Mouse (Mus musculus): ENCODE measurements around the gene Pank3.

The Pank3 gene

DNA sequence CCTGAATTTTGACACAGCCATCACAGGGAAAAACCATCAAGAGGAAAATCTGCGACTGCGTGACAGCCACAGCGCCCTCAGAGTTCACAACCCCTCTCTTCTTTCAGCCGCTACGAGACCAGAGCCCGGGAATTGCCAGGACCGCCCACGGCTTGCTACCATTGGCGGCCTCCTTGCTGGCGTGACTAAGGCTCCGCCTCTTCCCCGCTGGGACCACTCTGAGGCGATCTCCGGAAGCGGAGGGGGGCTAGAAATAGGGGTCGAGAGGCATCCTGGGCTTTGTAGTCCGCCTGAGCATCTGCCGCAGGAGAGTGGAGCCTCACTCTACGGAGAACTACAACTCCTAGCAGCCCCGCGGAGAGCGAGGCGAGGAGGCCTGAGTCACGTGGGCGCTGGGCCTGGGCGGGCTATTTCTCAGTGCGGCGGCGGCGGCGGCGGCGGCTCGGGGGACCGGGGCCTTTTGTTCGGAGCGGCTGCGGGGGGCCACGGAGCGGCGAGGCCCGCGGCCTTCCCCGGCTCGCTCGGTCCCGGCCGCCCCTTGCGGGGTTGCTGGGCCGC is at the start of gene Pank3:
Pank3 (plus strand) TSS at position 297 of the 558 bp plus-strand sequence.
- in situ Hi-C loops (cut with MboI; ENCODE audit: low pct_unique_long_range_greater_than_20kb in 1 of 2, low sequenced_read_pairs in 2 of 2, unreplicated experiment in 1 of 2): no loop called here

GRCm38 (mm10) chr11:35723876-35724275 is 45.4 kb upstream of the Pank3 start:
- in situ Hi-C loops (cut with MboI; ENCODE audit: low pct_unique_long_range_greater_than_20kb in 1 of 2, low sequenced_read_pairs in 2 of 2, unreplicated experiment in 1 of 2): no loop called here

- in situ Hi-C loops (cut with MboI; ENCODE audit: low pct_unique_long_range_greater_than_20kb in 1 of 2, low sequenced_read_pairs in 2 of 2, unreplicated experiment in 1 of 2): no loop called here
Observed at GRCm38 (mm10) chr11:35726341-35726846, 42.9 kb upstream of the Pank3 start.

GRCm38 (mm10) chr11:35728200-35728599 is 41.1 kb upstream of the Pank3 start:
- in situ Hi-C loops (cut with MboI; ENCODE audit: low pct_unique_long_range_greater_than_20kb in 1 of 2, low sequenced_read_pairs in 2 of 2, unreplicated experiment in 1 of 2): no loop called here

DNA sequence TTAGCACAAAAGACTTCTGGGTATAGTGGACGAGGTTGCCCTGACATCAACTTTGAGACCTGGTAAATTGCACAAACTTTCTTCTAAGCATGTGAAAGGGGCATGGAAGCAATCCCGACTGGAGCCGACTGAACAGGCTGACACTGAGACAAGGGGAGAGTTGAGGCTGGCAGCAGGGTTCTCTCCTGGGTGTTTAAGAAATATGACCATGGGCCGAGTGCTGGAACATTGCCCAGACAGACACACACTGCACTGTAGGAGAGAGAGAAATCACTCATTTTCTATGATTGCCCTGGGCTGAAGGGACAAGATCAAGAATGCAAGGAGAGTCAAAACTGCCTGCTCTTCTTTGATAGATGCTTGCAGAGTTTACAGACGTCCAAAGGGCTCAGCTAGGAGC is 40.1 kb upstream of the Pank3 start:
- in situ Hi-C loops (cut with MboI; ENCODE audit: low pct_unique_long_range_greater_than_20kb in 1 of 2, low sequenced_read_pairs in 2 of 2, unreplicated experiment in 1 of 2): no loop called here

- in situ Hi-C loops (cut with MboI; ENCODE audit: low pct_unique_long_range_greater_than_20kb in 1 of 2, low sequenced_read_pairs in 2 of 2, unreplicated experiment in 1 of 2): no loop called here
Observed at GRCm38 (mm10) chr11:35732366-35732765, 36.9 kb upstream of the Pank3 start.

DNA sequence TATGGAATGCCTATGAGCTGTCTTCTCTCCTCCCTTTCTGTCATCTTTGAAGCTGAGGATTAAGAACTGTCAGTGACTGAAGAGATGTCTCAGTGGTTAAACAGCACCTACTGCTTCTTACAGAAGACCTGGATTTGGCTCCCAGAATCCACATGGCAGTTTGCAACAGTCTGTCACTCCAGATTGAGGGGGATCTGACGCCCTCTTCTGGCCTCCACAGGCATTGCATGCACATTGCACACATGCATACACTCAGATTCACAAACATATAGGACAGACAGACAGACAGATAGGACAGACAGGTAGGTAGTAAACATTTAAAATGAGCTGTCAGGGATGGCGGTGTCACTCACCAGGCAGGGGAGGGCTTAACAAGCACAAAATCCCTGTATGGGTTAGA is 32.5 kb upstream of the Pank3 start:
- in situ Hi-C loops (cut with MboI; ENCODE audit: low pct_unique_long_range_greater_than_20kb in 1 of 2, low sequenced_read_pairs in 2 of 2, unreplicated experiment in 1 of 2): no loop called here

DNA sequence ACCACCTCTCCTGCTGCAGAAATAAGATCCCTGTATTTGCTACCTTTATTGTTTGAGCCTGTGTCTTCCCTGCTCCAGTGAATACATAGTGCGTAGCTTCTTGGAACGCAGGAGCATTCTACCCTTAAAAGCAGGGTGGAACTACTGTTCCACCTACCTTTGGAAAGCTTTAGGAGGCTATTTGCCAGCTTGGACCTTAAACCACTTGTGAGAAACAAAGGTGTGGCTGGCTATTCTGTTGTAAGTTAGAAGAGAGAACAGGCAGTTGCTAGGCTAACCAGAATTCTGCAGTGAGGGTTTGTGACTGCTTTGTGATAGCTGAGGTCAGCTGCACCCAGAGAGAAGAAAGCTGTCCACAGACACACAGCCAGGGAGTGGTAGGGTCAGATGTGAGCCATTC is 32.0 kb upstream of the Pank3 start:
- in situ Hi-C loops (cut with MboI; ENCODE audit: low pct_unique_long_range_greater_than_20kb in 1 of 2, low sequenced_read_pairs in 2 of 2, unreplicated experiment in 1 of 2): no loop called here

- in situ Hi-C loops (cut with MboI; ENCODE audit: low pct_unique_long_range_greater_than_20kb in 1 of 2, low sequenced_read_pairs in 2 of 2, unreplicated experiment in 1 of 2): no loop called here
Observed at GRCm38 (mm10) chr11:35738102-35738501, 31.2 kb upstream of the Pank3 start.

DNA sequence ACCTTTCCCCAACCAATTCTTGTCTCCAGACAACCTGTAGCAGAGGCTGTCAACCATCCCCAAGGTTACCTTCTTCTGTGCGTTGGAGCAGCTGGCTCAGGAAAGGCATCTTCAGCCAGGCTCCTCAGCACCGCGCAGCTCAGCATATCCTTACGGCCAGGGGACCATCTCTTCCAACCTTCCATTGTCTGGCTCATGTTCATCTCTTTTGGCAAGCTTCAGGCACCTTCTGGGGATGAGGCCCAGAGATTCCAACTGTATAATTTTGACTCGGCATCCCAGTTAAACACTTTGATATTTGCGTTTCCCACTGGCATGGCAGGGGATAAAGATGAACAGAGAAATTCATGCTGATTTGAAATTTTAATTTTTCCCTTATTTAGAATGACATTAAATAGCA is 25.7 kb upstream of the Pank3 start:
- in situ Hi-C loops (cut with MboI; ENCODE audit: low pct_unique_long_range_greater_than_20kb in 1 of 2, low sequenced_read_pairs in 2 of 2, unreplicated experiment in 1 of 2): no loop called here

GRCm38 (mm10) chr11:35744571-35744970 is 24.7 kb upstream of the Pank3 start:
- in situ Hi-C loops (cut with MboI; ENCODE audit: low pct_unique_long_range_greater_than_20kb in 1 of 2, low sequenced_read_pairs in 2 of 2, unreplicated experiment in 1 of 2): no loop called here

GRCm38 (mm10) chr11:35750578-35750977 is 18.7 kb upstream of the Pank3 start:
- in situ Hi-C loops (cut with MboI; ENCODE audit: low pct_unique_long_range_greater_than_20kb in 1 of 2, low sequenced_read_pairs in 2 of 2, unreplicated experiment in 1 of 2): no loop called here

DNA sequence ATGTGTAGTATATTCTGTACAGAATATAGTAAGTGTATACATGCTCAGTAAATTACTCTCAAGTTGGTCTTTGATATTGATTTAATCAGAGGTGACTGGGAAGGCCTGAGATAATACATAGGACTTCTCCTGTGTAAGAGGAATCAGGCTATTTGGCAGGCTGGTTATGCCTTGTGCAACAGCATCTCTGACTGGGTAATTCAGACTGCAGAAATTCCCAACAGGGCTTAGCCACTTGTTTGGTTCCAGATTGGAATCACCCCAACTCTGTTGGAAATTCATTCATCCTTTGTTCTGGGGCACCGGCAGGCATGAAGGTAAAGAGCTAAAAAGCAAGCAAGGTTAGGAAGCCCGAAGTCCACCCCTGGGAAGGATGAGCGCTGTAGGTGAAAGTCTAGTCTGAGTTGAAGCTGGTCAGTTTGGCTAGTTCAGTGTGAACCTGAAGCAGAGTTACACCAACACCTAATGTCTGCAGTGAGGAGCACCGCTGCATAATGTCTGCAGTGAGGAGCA is 14.3 kb upstream of the Pank3 start:
- in situ Hi-C loops (cut with MboI; ENCODE audit: low pct_unique_long_range_greater_than_20kb in 1 of 2, low sequenced_read_pairs in 2 of 2, unreplicated experiment in 1 of 2): no loop called here

DNA sequence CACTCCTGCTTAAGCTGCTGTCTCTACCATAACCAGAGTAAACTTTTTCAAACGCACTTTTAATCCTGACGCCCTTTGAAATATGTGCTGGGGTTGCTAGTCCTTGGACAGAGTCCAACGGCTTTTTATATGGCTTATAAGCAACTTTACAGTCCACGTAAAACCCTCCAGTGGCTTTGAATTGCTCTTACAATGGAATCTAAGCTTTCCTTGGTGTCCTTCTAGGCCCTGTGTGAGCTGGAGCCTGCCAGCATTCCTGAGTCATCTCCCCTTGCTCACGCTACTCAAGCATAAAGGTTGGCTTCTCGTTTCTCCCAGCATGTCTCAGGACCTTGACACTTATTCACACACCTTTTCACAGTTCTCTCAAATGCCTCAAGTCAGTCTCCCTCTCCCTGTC is 13.7 kb upstream of the Pank3 start:
- in situ Hi-C loops (cut with MboI; ENCODE audit: low pct_unique_long_range_greater_than_20kb in 1 of 2, low sequenced_read_pairs in 2 of 2, unreplicated experiment in 1 of 2): no loop called here

DNA sequence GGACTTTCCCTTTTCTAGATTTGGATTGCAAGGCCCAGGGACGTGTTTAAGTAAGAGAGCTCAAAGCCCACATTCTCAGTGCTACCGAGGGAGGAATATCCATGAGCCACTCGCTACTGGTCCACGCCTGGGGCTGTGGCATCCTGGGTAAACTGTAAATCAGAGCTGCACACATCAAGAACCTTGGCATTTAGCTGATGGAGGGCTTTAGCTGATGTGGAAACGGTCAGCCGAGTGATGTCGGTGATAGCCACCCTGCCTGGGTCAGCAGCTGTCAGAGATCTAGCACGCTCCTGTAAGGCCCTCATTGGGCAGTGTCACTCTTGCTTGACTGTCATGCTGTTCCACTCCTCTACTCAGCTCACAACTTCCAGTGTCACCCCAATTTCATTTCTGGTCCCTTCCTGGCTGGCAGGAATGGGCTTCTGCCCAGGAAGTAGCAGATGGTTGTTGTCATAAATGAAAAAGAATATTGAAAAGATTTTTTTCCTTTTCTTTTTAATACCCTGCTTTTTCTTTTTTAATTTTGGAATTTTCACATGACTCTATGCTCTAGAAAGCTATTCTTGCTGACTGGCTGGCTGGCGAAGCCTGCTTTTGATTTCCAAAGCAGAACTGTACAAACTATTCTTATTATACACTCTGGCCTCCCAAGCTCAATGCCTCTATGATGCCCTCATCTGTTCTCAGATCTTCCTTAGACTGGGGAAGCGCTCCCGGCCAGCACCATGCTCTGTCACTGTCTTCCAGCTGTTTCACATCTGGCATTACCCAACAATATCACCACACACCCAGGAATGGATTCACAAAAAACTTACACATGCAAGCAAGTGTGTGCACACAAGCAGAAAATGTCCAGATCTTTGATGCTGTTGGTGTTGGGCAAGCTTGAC is 12.6 kb upstream of the Pank3 start:
- in situ Hi-C loops (cut with MboI; ENCODE audit: low pct_unique_long_range_greater_than_20kb in 1 of 2, low sequenced_read_pairs in 2 of 2, unreplicated experiment in 1 of 2): no loop called here

GRCm38 (mm10) chr11:35760001-35760626 is 9.2 kb upstream of the Pank3 start:
- in situ Hi-C loops (cut with MboI; ENCODE audit: low pct_unique_long_range_greater_than_20kb in 1 of 2, low sequenced_read_pairs in 2 of 2, unreplicated experiment in 1 of 2): no loop called here

DNA sequence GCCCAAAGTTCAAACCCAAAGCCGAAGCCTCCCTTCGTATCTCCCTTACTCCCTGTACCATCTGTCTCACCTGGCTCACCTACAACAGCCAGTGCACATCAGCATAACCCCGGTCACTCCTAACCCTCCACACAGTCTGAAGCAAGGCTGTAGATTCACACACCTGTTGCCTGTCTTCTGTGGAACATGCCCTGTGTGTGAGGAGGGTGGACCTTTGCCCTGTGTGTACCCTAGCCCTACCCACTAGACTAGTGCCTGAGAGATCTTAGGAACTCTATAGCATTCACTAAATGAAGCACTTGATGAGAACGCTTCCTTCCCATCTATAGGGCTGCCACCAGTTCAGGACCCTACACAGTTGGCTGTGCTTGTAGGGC is 8.7 kb upstream of the Pank3 start:
- in situ Hi-C loops (cut with MboI; ENCODE audit: low pct_unique_long_range_greater_than_20kb in 1 of 2, low sequenced_read_pairs in 2 of 2, unreplicated experiment in 1 of 2): no loop called here

DNA sequence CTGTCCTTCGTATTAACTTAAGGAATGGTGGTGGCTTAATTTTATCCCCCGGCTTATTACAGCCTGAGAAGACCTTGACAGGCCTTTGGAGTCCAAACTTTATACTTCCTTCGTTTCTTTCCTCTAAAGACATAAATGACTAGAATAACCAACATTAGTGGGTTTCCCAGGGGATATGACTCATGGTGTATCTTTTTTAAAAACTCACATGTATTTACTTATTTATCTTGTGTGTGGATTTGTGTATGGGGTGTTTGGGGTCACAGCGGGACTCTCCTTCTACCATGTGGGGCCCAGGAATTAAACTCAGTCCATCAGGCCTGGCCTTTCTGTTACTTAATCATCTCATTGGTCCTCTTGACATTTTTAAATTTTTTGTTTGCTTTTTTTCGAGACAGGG is 2.4 kb upstream of the Pank3 start:
- in situ Hi-C loops (cut with MboI; ENCODE audit: low pct_unique_long_range_greater_than_20kb in 1 of 2, low sequenced_read_pairs in 2 of 2, unreplicated experiment in 1 of 2): no loop called here

DNA sequence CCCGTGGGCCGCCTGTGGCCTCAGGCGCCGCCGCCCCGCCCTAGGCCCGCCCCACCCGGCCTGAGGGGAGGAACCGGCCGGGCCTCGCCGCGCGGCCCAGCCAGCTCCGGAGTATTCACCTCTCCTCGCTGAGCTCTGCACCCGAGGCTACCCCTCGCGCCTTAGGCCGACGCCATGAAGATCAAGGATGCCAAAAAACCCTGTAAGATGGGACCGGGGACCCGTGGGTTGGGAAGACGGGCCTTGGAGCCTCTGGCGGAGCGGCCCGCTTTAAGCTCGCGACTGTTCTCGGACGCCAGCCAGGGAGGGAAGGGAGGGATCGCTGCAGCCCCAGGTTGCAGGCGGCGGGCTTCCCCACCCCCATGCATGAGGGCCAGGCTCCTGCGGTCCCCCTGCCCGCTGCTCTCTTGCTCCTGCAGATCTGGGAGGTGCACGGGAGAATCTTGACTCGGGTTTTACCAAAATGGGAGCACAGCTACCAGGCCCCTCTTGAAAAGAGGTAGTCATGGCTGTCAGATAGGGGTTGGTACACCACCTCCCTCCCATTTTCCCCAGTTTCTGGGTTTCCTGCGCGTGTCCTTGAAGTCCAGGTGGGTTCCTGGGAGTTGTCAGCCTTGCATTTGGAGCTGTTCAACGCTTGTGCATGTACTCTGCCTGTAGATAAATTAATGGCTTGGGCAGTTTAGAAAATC is 608 bp downstream of the Pank3 start:
- in situ Hi-C loops (cut with MboI; ENCODE audit: low pct_unique_long_range_greater_than_20kb in 1 of 2, low sequenced_read_pairs in 2 of 2, unreplicated experiment in 1 of 2): no loop called here

Data from mouse embryonic stem cell (cell line).